Mouse (Mus musculus) adipose tissue, adult 10 weeks (tissue): ENCODE results near the gene Tmtc2. TPM values are rescaled to one million over a fixed set of nuclear protein-coding genes. Genes with fewer than 3 reads are reported as not detected.

Source experiments
- polyA plus RNA-seq: library from polyadenylated mRNA; stranded (reverse); fragments of 350-450 nt; fragmentation: Illumina TruSeq; extraction: RNeasy Lipid Tissue Mini Kit (QIAGEN cat#74804); gene quantifications from one replicate; pipeline ENCODE4 v1.2.3, GENCODE M21; 2014; ENCODE audit warnings: low read depth, low replicate concordance

Gene Tmtc2
- polyA plus RNA-seq: 6.4 TPM

DNA sequence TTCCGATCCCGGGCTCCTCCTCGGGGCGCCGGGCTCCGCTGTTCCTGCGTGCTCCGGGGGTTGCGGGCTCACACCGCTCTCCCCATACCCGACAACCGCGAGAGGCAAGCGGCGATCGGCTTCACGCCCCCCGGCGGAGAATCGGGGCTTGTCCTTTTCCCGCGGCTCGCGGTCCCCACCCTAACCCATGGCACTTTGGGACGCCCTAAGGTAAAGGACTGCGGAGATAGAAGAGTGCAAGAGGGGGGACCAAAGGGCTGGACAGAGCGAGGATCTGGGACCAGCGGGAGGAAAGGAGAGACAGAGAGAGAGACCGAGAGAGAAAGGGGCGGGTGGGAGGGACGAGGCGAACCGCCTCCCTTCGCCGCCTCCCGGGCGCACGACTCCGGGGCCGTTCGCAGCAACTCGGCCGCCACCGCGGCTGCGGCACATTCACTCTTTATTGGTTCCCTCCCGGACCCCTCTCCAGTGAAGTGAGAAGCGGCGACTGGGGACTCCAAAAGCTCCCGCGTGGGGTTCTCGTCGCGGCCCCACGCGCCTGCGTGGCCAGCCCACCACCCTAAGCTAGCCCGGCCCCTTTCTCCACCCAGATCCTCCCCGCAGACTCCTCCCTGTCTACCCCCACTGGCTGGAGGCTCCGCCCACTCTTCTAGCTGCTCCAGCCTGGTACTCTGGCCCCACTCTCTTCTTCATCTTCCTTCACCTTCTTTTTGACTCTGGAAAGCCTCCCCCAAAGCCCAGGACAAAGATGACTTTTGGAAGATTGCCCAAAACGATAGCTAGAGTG is at the start of gene Tmtc2:
Gene Tmtc2, minus strand, starts transcription at position 544 of the 787 bp plus-strand sequence.

